Mouse (Mus musculus) lung, embryonic 16.5 days (tissue): Measurements from ENCODE around the gene Poc1a. TPM values are rescaled to one million over a fixed set of nuclear protein-coding genes. Genes with fewer than 3 reads are reported as not detected.

Experiments used
- ATAC-seq: fragments of 200-750 bp; cut with Nextera tagmentation; 2 replicates; pipeline ENCODE4 v1.8.0; 2017; ENCODE audit warnings: low read depth, mild to moderate bottlenecking, moderate library complexity
- H3K27ac ChIP-seq: fragments of 300-500 bp; sonication (generic); 2 replicates; pipeline ENCODE4 v1.5.1; 2014; ENCODE audit warnings: mild to moderate bottlenecking, control low read depth, low read length
- H3K27me3 ChIP-seq: fragments of 300-500 bp; sonication (generic); 2 replicates; pipeline ENCODE4 v1.6.1; 2014; ENCODE audit warnings: low read depth, low read length, mixed read lengths; ENCODE audit not compliant: control insufficient read depth, insufficient read depth
- H3K36me3 ChIP-seq: fragments of 300-500 bp; sonication (generic); 2 replicates; pipeline ENCODE4 v1.6.1; 2014; ENCODE audit warnings: low read length; ENCODE audit not compliant: control insufficient read depth, insufficient read depth
- H3K4me1 ChIP-seq: fragments of 300-500 bp; sonication (generic); replicated peaks from 2 replicates; pipeline ENCODE4 v1.6.1; 2014; ENCODE audit warnings: low read length, mixed read lengths; ENCODE audit not compliant: control insufficient read depth, insufficient read depth
- H3K4me2 ChIP-seq: fragments of 300-500 bp; sonication (generic); 2 replicates; pipeline ENCODE4 v1.6.1; 2014; ENCODE audit warnings: low read depth, low read length, control low read depth
- H3K4me3 ChIP-seq: fragments of 300-500 bp; sonication (generic); 2 replicates; pipeline ENCODE4 v1.5.1; 2014; ENCODE audit warnings: mild to moderate bottlenecking, low read length, control low read depth
- H3K9ac ChIP-seq: fragments of 300-500 bp; sonication (generic); 2 replicates; pipeline ENCODE4 v1.6.1; 2014; ENCODE audit warnings: low read length, control low read depth
- H3K9me3 ChIP-seq: fragments of 300-500 bp; sonication (generic); 2 replicates; pipeline ENCODE4 v1.6.1; 2016; ENCODE audit warnings: low read length; ENCODE audit not compliant: control insufficient read depth
- WGBS: fragments of 180-500 bp; shearing (Covaris S2); extraction: QIAGEN DNeasy Blood & Tissue Kit; methylation state at CpG from one replicate; pipeline ENCODE4 v1.1.7; 2014; 5-methylcytosine and 5-hydroxymethylcytosine counted together
- polyA plus RNA-seq: library from polyadenylated mRNA; unstranded; fragments of >200 nt; fragmentation: Nextera tagmentation; extraction: Ambion mirVana; gene quantifications from 2 replicates; pipeline ENCODE4 v1.2.1, GENCODE M21; 2015

The Poc1a gene
- polyA plus RNA-seq, 1 experiment from 2014 or later: 32.3 TPM

DNA sequence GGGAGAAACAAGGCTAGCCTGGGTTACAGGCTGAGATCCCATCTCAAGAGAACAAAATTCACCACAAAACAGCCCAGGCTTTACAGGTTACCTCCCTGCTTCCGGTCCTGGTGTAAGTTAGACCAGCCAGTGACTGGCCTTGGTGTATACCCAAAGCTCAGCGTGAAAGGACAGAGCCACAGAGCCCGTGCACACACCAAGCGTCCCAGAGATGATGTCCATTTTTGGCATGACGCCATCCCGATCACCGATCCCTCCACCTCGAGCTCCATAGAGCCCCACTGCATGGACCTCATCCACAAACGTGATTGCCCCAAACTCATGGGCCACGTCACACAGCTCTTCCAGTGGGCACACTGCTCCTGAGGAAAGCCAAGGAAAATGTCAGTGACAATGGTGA lies 43.0 kb upstream of the Poc1a start:
- H3K4me1 ChIP-seq: no peaks in the 10 kb centered on the region; the same call in 1 of the 2 replicates
- WGBS: 90% methylated on average over 10 of the region's 10 CpGs
- H3K36me3 ChIP-seq: peaks cover 71% of the 10 kb centered on the region
- H3K4me2 ChIP-seq: no peak overlapping the region
- ATAC-seq: no peak
- no peak overlapping the region for H3K9ac ChIP-seq
- H3K9me3 ChIP-seq: no peaks in the 10 kb centered on the region
- H3K27ac ChIP-seq: no peak overlapping the region
- H3K4me3 ChIP-seq: no peak overlapping the region
- no peaks in the 10 kb centered on the region for H3K27me3 ChIP-seq

GRCm38 (mm10) chr9:106241541-106242164 lies 39.2 kb upstream of the Poc1a start:
- no peak overlapping the region for H3K27ac ChIP-seq
- 87% methylated on average over 10 of the region's 10 CpGs for WGBS
- H3K4me2 ChIP-seq: no peak overlapping the region
- peaks cover 3% of the 10 kb centered on the region for H3K4me1 ChIP-seq
- H3K36me3 ChIP-seq: peaks cover 50% of the 10 kb centered on the region
- no peaks in the 10 kb centered on the region for H3K27me3 ChIP-seq
- no peak overlapping the region for H3K9ac ChIP-seq
- no peaks in the 10 kb centered on the region for H3K9me3 ChIP-seq
- ATAC-seq: no peak
- no peak overlapping the region for H3K4me3 ChIP-seq

DNA sequence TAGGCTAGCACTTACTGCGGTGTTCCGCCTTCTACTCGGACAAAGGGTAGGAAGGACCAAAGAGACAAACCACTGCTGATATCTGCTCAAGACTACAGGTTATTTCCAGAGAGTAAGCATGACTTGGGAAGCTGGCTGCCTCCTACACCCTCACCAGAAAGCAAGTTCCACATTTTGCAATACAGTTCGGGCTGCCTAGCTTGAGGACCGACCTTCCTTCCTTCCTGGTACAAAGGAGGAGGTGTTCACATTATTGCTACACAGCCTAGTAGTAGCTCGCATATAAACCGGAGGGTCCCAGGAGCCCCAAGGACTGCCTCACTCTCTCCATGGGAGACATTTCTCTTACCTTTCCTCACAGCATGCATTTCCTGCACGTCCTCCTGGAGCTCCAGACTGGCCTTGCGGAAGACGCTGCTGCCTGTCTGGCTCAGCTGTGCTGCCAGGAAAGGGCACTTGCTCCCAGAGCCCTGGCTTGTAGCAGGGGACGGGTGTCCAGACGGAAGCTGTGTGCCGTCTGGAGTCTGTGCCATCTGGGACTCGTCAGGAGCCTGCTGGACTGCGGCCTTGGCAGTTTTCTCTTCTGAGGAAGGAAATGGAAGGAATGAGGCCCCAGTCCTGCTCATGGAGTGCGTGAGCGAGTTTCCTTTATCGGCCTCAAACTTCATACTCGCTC lies 37.9 kb upstream of the Poc1a start:
- H3K9ac ChIP-seq: no peak overlapping the region
- H3K9me3 ChIP-seq: no peaks in the 10 kb centered on the region
- no peaks in the 10 kb centered on the region for H3K27me3 ChIP-seq
- 0 out of 2 replicates have a peak overlapping the region, but pooled peaks have one; percentile 0 for H3K4me2 ChIP-seq
- 58% methylated on average over 19 of the region's 19 CpGs for WGBS
- H3K27ac ChIP-seq: peak overlapping the region; percentile 65
- peak; percentile 29; the same call in 1 of the 2 replicates for ATAC-seq
- H3K4me1 ChIP-seq: peaks cover 8% of the 10 kb centered on the region
- peaks cover 41% of the 10 kb centered on the region for H3K36me3 ChIP-seq
- H3K4me3 ChIP-seq: no peak overlapping the region

- no peak overlapping the region for H3K4me2 ChIP-seq
- no peak overlapping the region for H3K4me3 ChIP-seq
- no peaks in the 10 kb centered on the region for H3K27me3 ChIP-seq
- 0 out of 2 replicates have a peak overlapping the region, but pooled peaks have one; percentile 2 for H3K9ac ChIP-seq
- peaks cover 7% of the 10 kb centered on the region; the same call in 1 of the 2 replicates for H3K36me3 ChIP-seq
- 56% methylated on average over 11 of the region's 11 CpGs for WGBS
- H3K9me3 ChIP-seq: no peaks in the 10 kb centered on the region
- peak overlapping the region; percentile 78 for H3K27ac ChIP-seq
- ATAC-seq: peak; percentile 19; the same call in 1 of the 2 replicates
- H3K4me1 ChIP-seq: peaks cover 29% of the 10 kb centered on the region
These were observed 31.3 kb upstream of the Poc1a start for GRCm38 (mm10) chr9:106249550-106249949.

DNA sequence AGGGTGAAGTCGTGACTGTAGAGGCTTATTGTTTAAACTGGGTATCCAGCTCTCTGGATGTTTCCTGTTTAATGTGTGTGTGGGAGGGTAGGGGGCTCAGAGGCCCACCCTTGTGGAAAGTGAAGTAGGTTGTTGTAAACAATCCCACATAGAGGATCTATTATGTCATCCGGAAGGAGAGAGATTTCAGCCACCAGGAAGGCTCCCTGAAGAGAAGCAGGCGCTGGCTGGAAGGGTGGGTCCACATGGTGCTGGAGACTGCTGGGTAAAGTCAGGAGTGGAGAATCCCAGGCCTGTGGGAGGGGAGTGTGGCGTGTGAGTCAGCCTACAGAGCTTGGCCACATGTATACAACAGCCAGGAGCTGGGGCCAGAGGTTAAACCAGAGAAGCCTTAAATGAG lies 30.6 kb upstream of the Poc1a start:
- H3K9me3 ChIP-seq: no peaks in the 10 kb centered on the region
- H3K27ac ChIP-seq: peak overlapping the region; percentile 78
- no peaks in the 10 kb centered on the region for H3K27me3 ChIP-seq
- H3K4me2 ChIP-seq: no peak overlapping the region
- H3K4me3 ChIP-seq: no peak overlapping the region
- H3K36me3 ChIP-seq: peaks cover 3% of the 10 kb centered on the region; the same call in 1 of the 2 replicates
- H3K9ac ChIP-seq: no peak overlapping the region
- H3K4me1 ChIP-seq: peaks cover 29% of the 10 kb centered on the region
- ATAC-seq: peak; percentile 77
- 15% methylated on average over 4 of the region's 4 CpGs for WGBS

- Histone ChIP-seq H3K27ac (peak overlapping the region; percentile 78), H3K27me3 (no peaks in the 10 kb centered on the region), H3K4me2 (no peak overlapping the region), H3K9me3 (no peaks in the 10 kb centered on the region), H3K36me3 (no peaks in the 10 kb centered on the region), H3K9ac (no peak overlapping the region), H3K4me1 (peaks cover 29% of the 10 kb centered on the region), H3K4me3 (no peak overlapping the region)
- 51% methylated on average over 8 of the region's 8 CpGs for WGBS
- ATAC-seq: no peak
These were observed 29.8 kb upstream of the Poc1a start for GRCm38 (mm10) chr9:106251066-106251465.

- no peak for ATAC-seq
- Histone ChIP-seq H3K9ac (no peak overlapping the region), H3K27me3 (no peaks in the 10 kb centered on the region), H3K27ac (0 out of 2 replicates have a peak overlapping the region, but pooled peaks have one; percentile 28), H3K9me3 (no peaks in the 10 kb centered on the region), H3K36me3 (no peaks in the 10 kb centered on the region), H3K4me1 (peaks cover 14% of the 10 kb centered on the region), H3K4me2 (no peak overlapping the region), H3K4me3 (no peak overlapping the region)
- WGBS: 54% methylated on average over 2 of the region's 2 CpGs
These were observed 26.9 kb upstream of the Poc1a start for GRCm38 (mm10) chr9:106254001-106254400.

- no peak overlapping the region for H3K27ac ChIP-seq
- no peak for ATAC-seq
- no peak overlapping the region for H3K4me2 ChIP-seq
- H3K4me1 ChIP-seq: no peaks in the 10 kb centered on the region
- H3K9me3 ChIP-seq: no peaks in the 10 kb centered on the region
- 77% methylated on average over 4 of the region's 4 CpGs for WGBS
- H3K36me3 ChIP-seq: no peaks in the 10 kb centered on the region
- H3K9ac ChIP-seq: no peak overlapping the region
- H3K27me3 ChIP-seq: no peaks in the 10 kb centered on the region
- no peak overlapping the region for H3K4me3 ChIP-seq
These were observed 22.4 kb upstream of the Poc1a start for GRCm38 (mm10) chr9:106258412-106258811.

DNA sequence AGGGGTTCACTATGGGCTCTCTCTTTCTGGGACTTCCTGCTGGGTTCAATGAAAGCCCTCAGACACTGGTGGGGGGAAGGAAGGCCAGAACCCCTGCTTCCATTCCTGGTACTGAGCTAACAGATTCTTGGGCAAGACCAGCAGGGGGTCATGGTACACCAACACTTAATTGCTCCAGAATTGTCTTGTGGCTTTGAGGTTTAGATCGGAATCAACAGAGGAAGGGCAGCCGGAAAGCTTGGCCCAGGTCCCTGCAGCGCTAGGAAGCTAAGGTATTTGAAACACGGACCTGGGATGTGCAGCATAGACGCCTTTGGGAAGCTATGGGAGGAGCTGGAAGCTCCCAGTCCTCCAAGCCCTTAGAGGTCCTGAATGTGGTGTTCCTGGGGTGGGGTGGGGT lies 21.9 kb upstream of the Poc1a start:
- no peak overlapping the region for H3K27ac ChIP-seq
- no peaks in the 10 kb centered on the region for H3K4me1 ChIP-seq
- no peak overlapping the region for H3K4me2 ChIP-seq
- no peak overlapping the region for H3K9ac ChIP-seq
- H3K4me3 ChIP-seq: no peak overlapping the region
- no peaks in the 10 kb centered on the region for H3K36me3 ChIP-seq
- 59% methylated on average over 5 of the region's 5 CpGs for WGBS
- peak; percentile 47; the same call in 1 of the 2 replicates for ATAC-seq
- H3K9me3 ChIP-seq: no peaks in the 10 kb centered on the region
- H3K27me3 ChIP-seq: no peaks in the 10 kb centered on the region
